Mouse (Mus musculus): ENCODE data around the gene Pla2g12b. TPM values are rescaled to one million over a fixed set of nuclear protein-coding genes. Genes with fewer than 3 reads are reported as not detected.

Gene Pla2g12b
- polyA plus RNA-seq, 1 experiment from 2014 or later, result 54.1 TPM

GRCm38 (mm10) chr10:59440177-59440576, 36.7 kb downstream of the Pla2g12b start:
- ATAC-seq (ENCODE audit: insufficient read depth), result no peak
- Histone ChIP-seq H3K27me3 (no peaks in the 10 kb centered on the region), H3K27ac (replicated peaks) (no peak overlapping the region), H3K4me2 (no peak overlapping the region), H3K9ac (no peak overlapping the region), H3K4me3 (replicated peaks) (no peak overlapping the region), H3K36me3 (replicated peaks) (no peaks in the 10 kb centered on the region), H3K9me3 (replicated peaks) (no peaks in the 10 kb centered on the region), H3K4me1 (replicated peaks) (no peaks in the 10 kb centered on the region; the same call in 1 of the 2 replicates)
- WGBS (ENCODE audit: insufficient replicate concordance), result 49% methylated on average over 6 of the region's 6 CpGs

GRCm38 (mm10) chr10:59441735-59442134, 38.3 kb downstream of the Pla2g12b start, which contains the start of gene Oit3:
Oit3 (minus strand) TSS chr10:59441778.
- Histone ChIP-seq H3K27ac (replicated peaks) (no peak within 1 kb of the TSS), H3K27me3 (no peaks in the 10 kb centered on the region), H3K36me3 (replicated peaks) (no peaks in the 10 kb centered on the region), H3K9ac (no peak within 1 kb of the TSS), H3K4me1 (replicated peaks) (no peaks in the 10 kb centered on the region; the same call in 1 of the 2 replicates), H3K4me3 (replicated peaks) (no peak within 1 kb of the TSS), H3K4me2 (no peak within 1 kb of the TSS), H3K9me3 (replicated peaks) (no peaks in the 10 kb centered on the region)
- 0 out of 2 replicates have a peak, but pooled peaks have one; percentile 49 for ATAC-seq (ENCODE audit: insufficient read depth)
- WGBS (ENCODE audit: insufficient replicate concordance), result 49% methylated on average over 11 of the region's 11 CpGs

- no peak overlapping the region for H3K9ac ChIP-seq
- no peak overlapping the region for H3K4me2 ChIP-seq
- no peaks in the 10 kb centered on the region; the same call in 1 of the 2 replicates for H3K4me1 ChIP-seq (replicated peaks)
- WGBS (ENCODE audit: insufficient replicate concordance), result 8% methylated on average over 7 of the region's 7 CpGs
- no peak for ATAC-seq (ENCODE audit: insufficient read depth)
- H3K27me3 ChIP-seq, result no peaks in the 10 kb centered on the region
- H3K36me3 ChIP-seq (replicated peaks), result no peaks in the 10 kb centered on the region
- no peaks in the 10 kb centered on the region for H3K9me3 ChIP-seq (replicated peaks)
- no peak overlapping the region for H3K27ac ChIP-seq (replicated peaks)
- no peak overlapping the region for H3K4me3 ChIP-seq (replicated peaks)
These were observed 39.8 kb downstream of the Pla2g12b start for GRCm38 (mm10) chr10:59443212-59443611.

- ATAC-seq (ENCODE audit: insufficient read depth), result no peak
- WGBS (ENCODE audit: insufficient replicate concordance), result 30% methylated on average over 3 of the region's 3 CpGs
- Histone ChIP-seq H3K9me3 (replicated peaks) (no peaks in the 10 kb centered on the region), H3K4me1 (replicated peaks) (no peaks in the 10 kb centered on the region; the same call in 1 of the 2 replicates), H3K36me3 (replicated peaks) (no peaks in the 10 kb centered on the region), H3K27me3 (no peaks in the 10 kb centered on the region), H3K9ac (no peak overlapping the region), H3K4me3 (replicated peaks) (no peak overlapping the region), H3K4me2 (no peak overlapping the region), H3K27ac (replicated peaks) (no peak overlapping the region)
These were observed 40.6 kb downstream of the Pla2g12b start for GRCm38 (mm10) chr10:59444106-59444505.

- 33% methylated on average over 8 of the region's 8 CpGs for WGBS (ENCODE audit: insufficient replicate concordance)
- ATAC-seq (ENCODE audit: insufficient read depth), result no peak
- no peaks in the 10 kb centered on the region for H3K9me3 ChIP-seq (replicated peaks)
These were observed 41.2 kb downstream of the Pla2g12b start for GRCm38 (mm10) chr10:59444635-59445034.

GRCm38 (mm10) chr10:59446911-59447437, 43.5 kb downstream of the Pla2g12b start:
- Histone ChIP-seq H3K36me3 (replicated peaks) (no peaks in the 10 kb centered on the region; the same call in 1 of the 2 replicates), H3K9ac (no peak overlapping the region), H3K4me1 (replicated peaks) (no peaks in the 10 kb centered on the region), H3K4me2 (no peak overlapping the region), H3K27ac (replicated peaks) (no peak overlapping the region), H3K4me3 (replicated peaks) (no peak overlapping the region), H3K9me3 (replicated peaks) (no peaks in the 10 kb centered on the region), H3K27me3 (no peaks in the 10 kb centered on the region)
- ATAC-seq (ENCODE audit: insufficient read depth), result no peak; the same call in 1 of the 2 replicates
- WGBS (ENCODE audit: insufficient replicate concordance), result 54% methylated on average over 10 of the region's 10 CpGs

More at GRCm38 (mm10) chr10:59444635-59445034, 41.2 kb downstream of the Pla2g12b start:
- H3K4me3 ChIP-seq (replicated peaks), result no peak overlapping the region
- H3K27ac ChIP-seq (replicated peaks), result no peak overlapping the region
- H3K4me1 ChIP-seq (replicated peaks), result no peaks in the 10 kb centered on the region
- H3K4me2 ChIP-seq, result no peak overlapping the region
- no peaks in the 10 kb centered on the region for H3K27me3 ChIP-seq
- no peaks in the 10 kb centered on the region for H3K36me3 ChIP-seq (replicated peaks)
- H3K9ac ChIP-seq, result no peak overlapping the region

- WGBS (ENCODE audit: insufficient replicate concordance), result 47% methylated on average over 9 of the region's 9 CpGs
- no peaks in the 10 kb centered on the region; the same call in 1 of the 2 replicates for H3K36me3 ChIP-seq (replicated peaks)
- H3K9ac ChIP-seq, result no peak overlapping the region
- H3K27me3 ChIP-seq, result no peaks in the 10 kb centered on the region
- H3K9me3 ChIP-seq (replicated peaks), result no peaks in the 10 kb centered on the region
- no peak overlapping the region for H3K27ac ChIP-seq (replicated peaks)
- no peak overlapping the region for H3K4me2 ChIP-seq
- H3K4me3 ChIP-seq (replicated peaks), result no peak overlapping the region
- H3K4me1 ChIP-seq (replicated peaks), result no peaks in the 10 kb centered on the region
- ATAC-seq (ENCODE audit: insufficient read depth), result no peak
These were observed 44.1 kb downstream of the Pla2g12b start for GRCm38 (mm10) chr10:59447546-59447945.

GRCm38 (mm10) chr10:59451839-59452238, 48.4 kb downstream of the Pla2g12b start:
- Histone ChIP-seq H3K4me1 (replicated peaks) (0 out of 2 replicates have a peak, but pooled peaks cover 5% of the 10 kb centered on the region), H3K9ac (no peak overlapping the region), H3K36me3 (replicated peaks) (peaks cover 4% of the 10 kb centered on the region; the same call in 1 of the 2 replicates), H3K4me2 (no peak overlapping the region), H3K9me3 (replicated peaks) (no peaks in the 10 kb centered on the region), H3K4me3 (replicated peaks) (no peak overlapping the region), H3K27ac (replicated peaks) (no peak overlapping the region), H3K27me3 (no peaks in the 10 kb centered on the region)
- ATAC-seq (ENCODE audit: insufficient read depth), result peak; percentile 28; the same call in 1 of the 2 replicates
- WGBS (ENCODE audit: insufficient replicate concordance), result 50% methylated on average over 5 of the region's 5 CpGs

GRCm38 (mm10) chr10:59454631-59455030, 51.2 kb downstream of the Pla2g12b start:
- peaks cover 4% of the 10 kb centered on the region; the same call in 1 of the 2 replicates for H3K36me3 ChIP-seq (replicated peaks)
- H3K9me3 ChIP-seq (replicated peaks), result no peaks in the 10 kb centered on the region
- H3K4me2 ChIP-seq, result no peak overlapping the region
- no peak for ATAC-seq (ENCODE audit: insufficient read depth)
- no peaks in the 10 kb centered on the region for H3K27me3 ChIP-seq
- 88% methylated on average over 15 of the region's 15 CpGs for WGBS (ENCODE audit: insufficient replicate concordance)
- 0 out of 2 replicates have a peak, but pooled peaks cover 5% of the 10 kb centered on the region for H3K4me1 ChIP-seq (replicated peaks)
- no peak overlapping the region for H3K4me3 ChIP-seq (replicated peaks)
- no peak overlapping the region for H3K9ac ChIP-seq
- H3K27ac ChIP-seq (replicated peaks), result no peak overlapping the region

GRCm38 (mm10) chr10:59459767-59460166, 56.3 kb downstream of the Pla2g12b start:
- 78% methylated on average over 12 of the region's 12 CpGs for WGBS (ENCODE audit: insufficient replicate concordance)
- H3K9me3 ChIP-seq (replicated peaks), result no peaks in the 10 kb centered on the region
- ATAC-seq (ENCODE audit: insufficient read depth), result no peak

GRCm38 (mm10) chr10:59462307-59462706, 58.8 kb downstream of the Pla2g12b start:
- 73% methylated on average over 6 of the region's 6 CpGs for WGBS (ENCODE audit: insufficient replicate concordance)

More at GRCm38 (mm10) chr10:59459767-59460166, 56.3 kb downstream of the Pla2g12b start:
- no peaks in the 10 kb centered on the region for H3K27me3 ChIP-seq
- H3K27ac ChIP-seq (replicated peaks), result no peak overlapping the region
- H3K36me3 ChIP-seq (replicated peaks), result 0 out of 2 replicates have a peak, but pooled peaks cover 3% of the 10 kb centered on the region
- H3K4me3 ChIP-seq (replicated peaks), result no peak overlapping the region
- H3K9ac ChIP-seq, result no peak overlapping the region
- H3K4me2 ChIP-seq, result no peak overlapping the region
- H3K4me1 ChIP-seq (replicated peaks), result no peaks in the 10 kb centered on the region

More at GRCm38 (mm10) chr10:59462307-59462706, 58.8 kb downstream of the Pla2g12b start:
- no peak for ATAC-seq (ENCODE audit: insufficient read depth)
- Histone ChIP-seq H3K27ac (replicated peaks) (no peak overlapping the region), H3K4me2 (no peak overlapping the region), H3K4me3 (replicated peaks) (no peak overlapping the region), H3K9me3 (replicated peaks) (no peaks in the 10 kb centered on the region), H3K9ac (no peak overlapping the region), H3K4me1 (replicated peaks) (no peaks in the 10 kb centered on the region), H3K36me3 (replicated peaks) (no peaks in the 10 kb centered on the region), H3K27me3 (no peaks in the 10 kb centered on the region)

All from liver, embryonic 15.5 days (tissue).